Mouse (Mus musculus) embryonic facial prominence, embryonic 15.5 days (tissue): ENCODE measurements around the gene Adamts20. TPM values are rescaled to one million over a fixed set of nuclear protein-coding genes. Genes with fewer than 3 reads are reported as not detected.

ENCODE experiments used
- ATAC-seq: fragments of 200-750 bp; cut with Nextera tagmentation; 2 replicates; pipeline ENCODE4 v1.8.0; 2017; ENCODE audit warnings: low read depth, moderate TSS enrichment; ENCODE audit not compliant: insufficient number of reproducible peaks, low FRiP score, low TSS enrichment
- H3K27ac ChIP-seq: fragments of 300-500 bp; sonication (generic); replicated peaks from 2 replicates; pipeline ENCODE4 v1.5.1; 2015; ENCODE audit warnings: mild to moderate bottlenecking, inconsistent platforms
- H3K27me3 ChIP-seq: fragments of 300-500 bp; sonication (generic); 2 replicates; pipeline ENCODE4 v1.6.1; 2015; ENCODE audit warnings: inconsistent platforms
- H3K36me3 ChIP-seq: fragments of 300-500 bp; sonication (generic); 2 replicates; pipeline ENCODE4 v1.6.1; 2015; ENCODE audit warnings: mild to moderate bottlenecking, inconsistent platforms
- H3K4me1 ChIP-seq: fragments of 300-500 bp; sonication (generic); 2 replicates; pipeline ENCODE4 v1.6.1; 2015; ENCODE audit warnings: inconsistent platforms
- H3K4me2 ChIP-seq: fragments of 300-500 bp; sonication (generic); replicated peaks from 2 replicates; pipeline ENCODE4 v1.6.1; 2015; ENCODE audit warnings: mild to moderate bottlenecking, inconsistent platforms
- H3K4me3 ChIP-seq: fragments of 300-500 bp; sonication (generic); replicated peaks from 2 replicates; pipeline ENCODE4 v1.5.1; 2015; ENCODE audit warnings: mild to moderate bottlenecking, inconsistent platforms
- H3K9ac ChIP-seq: fragments of 300-500 bp; sonication (generic); 2 replicates; pipeline ENCODE4 v1.6.1; 2015; ENCODE audit warnings: inconsistent platforms
- H3K9me3 ChIP-seq: fragments of 300-500 bp; sonication (generic); replicated peaks from 2 replicates; pipeline ENCODE4 v1.6.1; 2016; ENCODE audit warnings: inconsistent platforms
- WGBS: fragments of 180-500 bp; shearing (Covaris S2); methylation state at CpG from one replicate; pipeline ENCODE4 v1.1.7; 2015; 5-methylcytosine and 5-hydroxymethylcytosine counted together
- polyA plus RNA-seq: library from polyadenylated mRNA; unstranded; fragments of >200 nt; fragmentation: Nextera tagmentation; extraction: Ambion mirVana; gene quantifications from 2 replicates; pipeline ENCODE4 v1.2.1, GENCODE M21; 2015

Gene Adamts20
- polyA plus RNA-seq, 1 experiment from 2014 or later: 8.7 TPM

GRCm38 (mm10) chr15:94444437-94445136 is 20.6 kb downstream of the Adamts20 start:
- Histone ChIP-seq H3K4me2 (0 out of 2 replicates have a peak overlapping the region, but pooled peaks have one; percentile 10), H3K4me1 (peaks cover 21% of the 10 kb centered on the region), H3K27ac (peak overlapping the region; percentile 90), H3K36me3 (no peaks in the 10 kb centered on the region), H3K9ac (no peak overlapping the region), H3K4me3 (no peak overlapping the region), H3K27me3 (no peaks in the 10 kb centered on the region), H3K9me3 (no peaks in the 10 kb centered on the region)
- peak; percentile 59 for ATAC-seq
- 20% methylated on average over 8 of the region's 8 CpGs for WGBS

GRCm38 (mm10) chr15:94444043-94444436 is 21.2 kb downstream of the Adamts20 start:
- peak overlapping the region; percentile 90 for H3K27ac ChIP-seq
- no peaks in the 10 kb centered on the region for H3K36me3 ChIP-seq
- no peak overlapping the region for H3K4me3 ChIP-seq
- 37% methylated on average over 11 of the region's 11 CpGs for WGBS
- peak; percentile 76 for ATAC-seq
- H3K27me3 ChIP-seq: no peaks in the 10 kb centered on the region
- no peak overlapping the region for H3K9ac ChIP-seq
- no peaks in the 10 kb centered on the region for H3K9me3 ChIP-seq
- no peak overlapping the region for H3K4me2 ChIP-seq
- peaks cover 21% of the 10 kb centered on the region for H3K4me1 ChIP-seq

GRCm38 (mm10) chr15:94443025-94443424 is 22.2 kb downstream of the Adamts20 start:
- H3K27ac ChIP-seq: peak overlapping the region; percentile 90
- 19% methylated on average over 2 of the region's 2 CpGs for WGBS
- H3K27me3 ChIP-seq: no peaks in the 10 kb centered on the region
- H3K4me1 ChIP-seq: peaks cover 21% of the 10 kb centered on the region
- no peak; the same call in 1 of the 2 replicates for ATAC-seq
- no peak overlapping the region for H3K4me3 ChIP-seq
- H3K4me2 ChIP-seq: no peak overlapping the region
- H3K9ac ChIP-seq: no peak overlapping the region
- H3K36me3 ChIP-seq: no peaks in the 10 kb centered on the region
- H3K9me3 ChIP-seq: no peaks in the 10 kb centered on the region

DNA sequence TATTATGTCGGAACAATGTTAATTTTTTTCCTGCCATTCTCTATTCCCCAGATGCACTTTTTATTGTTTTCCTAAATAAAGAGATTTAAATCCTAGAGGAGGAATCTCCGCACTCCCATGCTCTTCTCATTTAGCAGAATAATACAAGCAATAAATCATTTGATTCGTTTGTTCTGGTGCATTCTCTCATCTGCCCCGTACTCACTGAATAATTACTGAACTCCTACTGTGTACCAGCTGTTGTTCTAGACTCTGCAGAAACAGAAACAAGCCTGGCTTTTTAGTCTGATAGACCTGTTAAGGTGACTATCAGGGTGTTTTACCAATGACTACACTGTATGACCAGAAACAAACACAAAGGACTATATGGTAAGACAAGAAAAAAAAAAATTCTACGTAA is 29.7 kb downstream of the Adamts20 start:
- Histone ChIP-seq H3K4me1 (peaks cover 6% of the 10 kb centered on the region; the same call in 1 of the 2 replicates), H3K27me3 (no peaks in the 10 kb centered on the region), H3K4me2 (no peak overlapping the region), H3K36me3 (no peaks in the 10 kb centered on the region), H3K9me3 (no peaks in the 10 kb centered on the region), H3K9ac (no peak overlapping the region), H3K27ac (no peak overlapping the region), H3K4me3 (no peak overlapping the region)
- WGBS: 68% methylated on average over 5 of the region's 5 CpGs
- ATAC-seq: no peak

DNA sequence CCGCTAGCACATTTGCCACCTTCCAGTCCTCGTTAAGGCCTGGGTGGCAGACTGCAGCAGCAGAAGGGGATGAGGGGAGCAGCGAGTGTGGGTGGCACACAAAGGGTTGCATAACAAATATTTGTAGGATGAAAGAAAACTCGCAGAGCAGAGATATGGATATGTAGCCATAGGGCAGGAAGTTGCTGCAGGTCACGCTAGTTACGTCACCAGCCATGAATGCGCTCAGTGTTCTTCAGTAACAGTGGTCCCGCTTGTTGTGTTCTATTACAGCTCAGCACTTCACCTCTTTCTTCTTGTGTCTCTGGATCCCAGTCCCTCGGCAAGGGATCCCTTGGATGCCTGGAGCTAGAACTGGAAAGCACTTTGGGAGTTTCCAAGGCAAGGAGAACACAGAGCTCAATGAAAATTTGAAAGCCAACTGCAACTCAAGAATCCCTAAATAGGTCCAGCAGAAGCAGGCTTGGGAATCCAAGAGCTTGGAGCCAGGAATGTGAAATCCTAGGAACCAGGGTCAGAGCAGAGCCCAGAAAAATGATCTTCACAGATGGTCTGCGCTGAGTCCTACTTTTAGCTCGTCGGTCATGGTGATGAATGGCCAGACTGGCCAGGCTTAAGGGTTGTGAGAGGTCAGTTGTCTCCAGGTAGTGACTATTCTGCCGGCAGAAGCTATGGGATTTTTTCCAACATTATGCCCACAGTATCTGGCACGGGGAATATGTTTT is 34.4 kb downstream of the Adamts20 start:
- H3K36me3 ChIP-seq: no peaks in the 10 kb centered on the region
- 59% methylated on average over 14 of the region's 14 CpGs for WGBS
- H3K4me3 ChIP-seq: no peak overlapping the region
- no peaks in the 10 kb centered on the region for H3K9me3 ChIP-seq
- H3K4me2 ChIP-seq: no peak overlapping the region
- no peak overlapping the region for H3K9ac ChIP-seq
- H3K4me1 ChIP-seq: peaks cover 8% of the 10 kb centered on the region; the same call in 1 of the 2 replicates
- ATAC-seq: no peak
- no peak overlapping the region for H3K27ac ChIP-seq
- H3K27me3 ChIP-seq: no peaks in the 10 kb centered on the region

GRCm38 (mm10) chr15:94428726-94429125 is 36.5 kb downstream of the Adamts20 start:
- no peaks in the 10 kb centered on the region for H3K27me3 ChIP-seq
- H3K4me3 ChIP-seq: no peak overlapping the region
- 88% methylated on average over 4 of the region's 4 CpGs for WGBS
- no peaks in the 10 kb centered on the region for H3K9me3 ChIP-seq
- ATAC-seq: no peak
- H3K4me2 ChIP-seq: no peak overlapping the region
- H3K9ac ChIP-seq: no peak overlapping the region
- no peak overlapping the region for H3K27ac ChIP-seq
- H3K36me3 ChIP-seq: no peaks in the 10 kb centered on the region
- peaks cover 8% of the 10 kb centered on the region; the same call in 1 of the 2 replicates for H3K4me1 ChIP-seq

GRCm38 (mm10) chr15:94427482-94428214 is 37.6 kb downstream of the Adamts20 start:
- Histone ChIP-seq H3K9ac (no peak overlapping the region), H3K9me3 (no peaks in the 10 kb centered on the region), H3K4me3 (no peak overlapping the region), H3K4me1 (peaks cover 8% of the 10 kb centered on the region; the same call in 1 of the 2 replicates), H3K27me3 (no peaks in the 10 kb centered on the region), H3K4me2 (no peak overlapping the region), H3K36me3 (no peaks in the 10 kb centered on the region), H3K27ac (no peak overlapping the region)
- no peak for ATAC-seq
- WGBS: 79% methylated on average over 9 of the region's 9 CpGs

GRCm38 (mm10) chr15:94420526-94420925 is 44.7 kb downstream of the Adamts20 start:
- no peaks in the 10 kb centered on the region for H3K9me3 ChIP-seq
- H3K27me3 ChIP-seq: no peaks in the 10 kb centered on the region
- no peak overlapping the region for H3K9ac ChIP-seq
- no peak overlapping the region for H3K27ac ChIP-seq
- ATAC-seq: no peak
- H3K4me1 ChIP-seq: no peaks in the 10 kb centered on the region
- no peak overlapping the region for H3K4me2 ChIP-seq
- 62% methylated on average over 6 of the region's 6 CpGs for WGBS
- no peak overlapping the region for H3K4me3 ChIP-seq
- no peaks in the 10 kb centered on the region for H3K36me3 ChIP-seq

GRCm38 (mm10) chr15:94419167-94419566 is 46.1 kb downstream of the Adamts20 start:
- Histone ChIP-seq H3K4me3 (no peak overlapping the region), H3K27ac (no peak overlapping the region), H3K4me2 (no peak overlapping the region), H3K36me3 (no peaks in the 10 kb centered on the region), H3K4me1 (no peaks in the 10 kb centered on the region), H3K9me3 (no peaks in the 10 kb centered on the region), H3K9ac (no peak overlapping the region), H3K27me3 (no peaks in the 10 kb centered on the region)
- ATAC-seq: no peak
- 67% methylated on average over 9 of the region's 9 CpGs for WGBS

DNA sequence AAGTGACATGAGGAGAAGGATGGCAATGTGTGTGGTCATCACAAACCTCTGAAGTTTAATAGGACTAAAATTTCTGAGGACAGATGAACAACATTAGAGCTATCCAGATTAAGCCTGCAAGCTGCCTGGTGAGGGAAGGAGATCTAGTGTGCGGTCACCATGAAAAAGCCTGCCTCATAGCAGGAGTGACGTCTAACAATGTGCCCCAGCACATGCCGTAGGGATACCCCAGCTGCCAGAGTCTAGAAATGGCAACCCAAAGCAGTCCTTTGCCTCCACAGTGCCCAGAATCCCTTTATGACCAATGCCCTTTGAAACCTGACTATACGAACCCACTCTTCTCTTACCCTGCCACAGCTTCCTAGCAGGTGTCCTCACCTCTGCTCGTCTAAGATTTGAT is 46.8 kb downstream of the Adamts20 start:
- no peak overlapping the region for H3K4me2 ChIP-seq
- no peaks in the 10 kb centered on the region for H3K27me3 ChIP-seq
- no peak overlapping the region for H3K4me3 ChIP-seq
- ATAC-seq: no peak
- no peak overlapping the region for H3K27ac ChIP-seq
- no peak overlapping the region for H3K9ac ChIP-seq
- 73% methylated on average over 5 of the region's 5 CpGs for WGBS
- no peaks in the 10 kb centered on the region for H3K4me1 ChIP-seq
- no peaks in the 10 kb centered on the region for H3K9me3 ChIP-seq
- no peaks in the 10 kb centered on the region for H3K36me3 ChIP-seq
